Mouse (Mus musculus) megakaryocyte-erythroid progenitor cell, adult 5 weeks (primary cell): Measurements from ENCODE around the gene Eva1b. TPM values are rescaled to one million over a fixed set of nuclear protein-coding genes. Genes with fewer than 3 reads are reported as not detected.

Source experiments
- polyA plus RNA-seq: library from polyadenylated mRNA; stranded (reverse); fragments of >175 nt; gene quantifications from 2 replicates; pipeline ENCODE4 v1.2.3, GENCODE M21; 2012

Gene Eva1b
- polyA plus RNA-seq = 13.7 and 19.3 TPM in 2 replicates

GRCm38 (mm10) chr4:126147533-126148160, at the start of gene Eva1b:
Gene Eva1b, plus strand, starts transcription at chr4:126147744.

DNA sequence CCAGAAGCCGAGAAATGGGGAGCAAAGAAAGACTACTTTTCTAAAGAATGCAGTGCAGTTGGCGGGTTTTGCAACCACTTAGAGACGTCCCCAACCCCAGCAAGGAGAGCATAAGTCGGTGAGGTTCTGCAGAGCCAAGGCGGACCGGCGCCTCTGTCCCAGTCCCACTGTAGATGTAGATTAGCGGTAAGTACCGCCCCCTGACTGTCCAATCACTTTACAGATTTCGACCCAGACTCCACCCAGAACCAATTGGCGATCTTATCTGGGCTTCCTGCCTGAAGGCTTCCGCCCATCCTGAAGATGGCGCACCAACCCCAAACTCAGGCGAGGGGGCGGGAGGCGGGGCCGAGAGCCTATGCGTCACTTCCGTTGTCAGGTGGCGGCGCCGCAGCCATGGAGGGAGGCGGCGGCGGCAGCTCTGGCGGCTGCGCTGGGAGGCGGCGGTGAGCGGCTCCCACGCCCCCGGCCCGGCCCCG, 43.9 kb upstream of the Eva1b start, which contains the start of gene Stk40:
Gene Stk40, plus strand, starts transcription at position 368 of the 479 bp plus-strand sequence.

GRCm38 (mm10) chr4:126163067-126163659, 15.6 kb downstream of the Eva1b start, which contains the start of gene Sh3d21:
Gene Sh3d21, minus strand, starts transcription at chr4:126163491.

Other genes starting within 250 kb of the Eva1b start
- gene Csf3r, start 123.2 kb upstream of the Eva1b start, polyA plus RNA-seq = 124 and 152 TPM in 2 replicates
- 215 and 226 TPM in 2 replicates for gene Mrps15, start 100.8 kb upstream of the Eva1b start, polyA plus RNA-seq
- 2.0 and 2.2 TPM in 2 replicates for gene Oscp1, start 89.2 kb upstream of the Eva1b start, polyA plus RNA-seq
- gene Lsm10, start 51.1 kb upstream of the Eva1b start, polyA plus RNA-seq = 9.4 and 12.7 TPM in 2 replicates
- 43.4 and 46.0 TPM in 2 replicates for gene Stk40, start 43.8 kb upstream of the Eva1b start, polyA plus RNA-seq
- gene Sh3d21, start 15.7 kb downstream of the Eva1b start, polyA plus RNA-seq = 0.52 and 0.73 TPM in 2 replicates
- gene Thrap3, start 55.0 kb downstream of the Eva1b start, polyA plus RNA-seq = 156 and 255 TPM in 2 replicates
- gene Map7d1, start 108.6 kb downstream of the Eva1b start, polyA plus RNA-seq = 279 and 331 TPM in 2 replicates
- 28.4 and 37.2 TPM in 2 replicates for gene Trappc3, start 114.6 kb downstream of the Eva1b start, polyA plus RNA-seq
- gene Col8a2, start 139.0 kb downstream of the Eva1b start, polyA plus RNA-seq = 0.03 TPM in 1 of 2 replicates, not detected in the other
- 61.8 and 65.3 TPM in 2 replicates for gene Adprhl2, start 174.0 kb downstream of the Eva1b start, polyA plus RNA-seq
- gene Tekt2, start 177.9 kb downstream of the Eva1b start, polyA plus RNA-seq = 0.48 TPM in 1 of 2 replicates, not detected in the other